Mouse (Mus musculus): ENCODE measurements at regions not wholly inside any gene's neighbourhood (a gene's known extent, or its start where the extent isn't known, plus 50 kb on each side); places are given as distances from the start of the nearest gene placed in this dataset.

DNA sequence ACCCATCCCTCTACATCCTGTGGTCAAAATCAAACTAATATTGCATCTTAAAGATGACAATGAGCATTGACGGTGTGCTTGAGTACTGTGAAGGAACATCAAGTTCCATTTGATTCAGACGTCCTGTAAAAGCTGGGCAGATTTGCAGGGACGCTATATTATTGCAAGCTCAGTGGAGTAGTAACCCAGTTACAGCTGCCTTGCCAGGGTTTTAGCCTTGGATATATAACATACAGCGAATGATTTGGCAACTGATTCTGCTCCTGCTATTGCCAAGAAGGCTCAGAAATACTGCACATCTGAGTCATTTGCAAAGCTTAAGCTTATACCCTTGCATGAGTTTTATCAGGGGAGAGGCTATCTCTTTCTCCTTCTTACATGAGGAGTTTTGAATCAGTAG lies 262.4 kb upstream of the Apob start:
- H3K4me1 ChIP-seq = no peaks in the 10 kb centered on the region
- no peaks in the 10 kb centered on the region for H3K27me3 ChIP-seq (replicated peaks)
- no peaks in the 10 kb centered on the region; the same call in 1 of the 2 replicates for H3K9me3 ChIP-seq
- no peaks in the 10 kb centered on the region for H3K36me3 ChIP-seq (replicated peaks; ENCODE audit: low read length)
- no peak for TF ChIP-seq FLI1 (IDR thresholded peaks at IDR 0.05; ENCODE audit: low read length)
- H3K4me3 ChIP-seq (replicated peaks) = no peak overlapping the region

DNA sequence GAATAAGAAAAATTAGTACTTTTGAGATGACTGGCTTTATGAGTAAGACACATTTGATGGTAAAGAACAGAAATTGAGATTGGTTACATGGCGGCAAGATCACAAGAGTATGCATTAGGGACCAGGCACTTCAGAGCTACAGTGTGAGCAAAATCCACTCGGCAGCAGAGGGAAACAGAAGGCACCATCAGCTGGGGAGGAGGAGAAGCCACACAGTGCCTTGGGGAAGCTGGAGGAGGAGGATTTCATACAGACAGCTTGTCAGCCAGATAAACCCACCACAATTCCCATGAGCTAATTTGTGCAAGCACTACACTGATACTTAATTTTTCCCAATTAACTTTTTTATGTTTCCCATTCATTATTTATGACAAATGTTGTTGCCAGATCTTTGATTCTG lies 258.9 kb upstream of the Apob start:
- Histone ChIP-seq H3K27me3 (replicated peaks) (no peaks in the 10 kb centered on the region), H3K4me1 (no peaks in the 10 kb centered on the region), H3K4me3 (replicated peaks) (no peak overlapping the region), H3K36me3 (replicated peaks; ENCODE audit: low read length) (no peaks in the 10 kb centered on the region), H3K9me3 (no peaks in the 10 kb centered on the region; the same call in 1 of the 2 replicates)
- TF ChIP-seq GATA1 (IDR thresholded peaks at IDR 0.05; ENCODE audit: borderline replicate concordance, low read length) (no peak), FLI1 (IDR thresholded peaks at IDR 0.05; ENCODE audit: low read length) (no peak)

DNA sequence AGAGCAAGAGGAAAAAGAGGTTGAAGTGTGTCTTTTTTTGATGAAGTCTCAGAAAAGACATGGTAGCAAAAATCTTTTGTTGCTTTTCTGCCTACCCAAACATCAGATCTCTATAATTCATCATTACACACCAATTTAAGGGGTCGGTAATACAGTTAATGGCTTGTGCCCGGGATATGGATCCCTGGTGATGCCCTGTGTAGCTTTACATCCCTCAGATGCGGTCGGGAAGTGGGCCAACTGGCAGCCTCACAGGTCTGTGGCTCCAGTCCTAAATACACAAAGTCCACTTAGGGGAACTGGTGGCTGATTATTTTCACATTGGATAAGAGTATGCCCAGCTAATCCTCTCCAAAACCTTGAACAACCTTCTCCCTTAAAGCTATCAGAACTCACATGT lies 258.4 kb upstream of the Apob start:
- Histone ChIP-seq H3K27me3 (replicated peaks) (no peaks in the 10 kb centered on the region), H3K9me3 (no peaks in the 10 kb centered on the region; the same call in 1 of the 2 replicates), H3K4me1 (no peaks in the 10 kb centered on the region), H3K36me3 (replicated peaks; ENCODE audit: low read length) (no peaks in the 10 kb centered on the region), H3K4me3 (replicated peaks) (no peak overlapping the region)
- TF ChIP-seq GATA1 (IDR thresholded peaks at IDR 0.05; ENCODE audit: borderline replicate concordance, low read length) (no peak), FLI1 (IDR thresholded peaks at IDR 0.05; ENCODE audit: low read length) (no peak)

DNA sequence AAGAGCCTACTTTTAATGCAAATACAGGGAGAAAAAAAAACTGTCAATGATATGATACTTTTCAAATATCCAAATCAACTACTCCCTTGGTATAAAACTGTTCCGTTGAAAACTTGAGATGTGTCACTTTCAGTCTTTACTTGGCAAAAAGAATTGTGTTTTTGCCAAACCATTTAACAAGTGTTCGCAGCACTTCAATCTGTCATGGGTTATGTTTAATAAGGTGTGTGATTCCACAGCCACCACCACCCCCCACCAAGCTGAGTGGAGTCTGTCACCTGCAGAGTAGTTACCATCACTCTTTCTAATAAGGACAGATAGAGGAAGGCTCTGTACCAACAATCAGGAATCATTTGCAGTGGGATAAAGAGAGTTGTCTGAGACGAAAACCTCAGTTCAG lies 252.5 kb upstream of the Apob start:
- no peaks in the 10 kb centered on the region for H3K4me1 ChIP-seq
- H3K9me3 ChIP-seq = no peaks in the 10 kb centered on the region
- no peak overlapping the region for H3K4me3 ChIP-seq (replicated peaks)
- no peaks in the 10 kb centered on the region for H3K27me3 ChIP-seq (replicated peaks)
- H3K36me3 ChIP-seq (replicated peaks; ENCODE audit: low read length) = no peaks in the 10 kb centered on the region
- TF ChIP-seq FLI1 (IDR thresholded peaks at IDR 0.05; ENCODE audit: low read length) (no peak), GATA1 (IDR thresholded peaks at IDR 0.05; ENCODE audit: borderline replicate concordance, low read length) (no peak)

DNA sequence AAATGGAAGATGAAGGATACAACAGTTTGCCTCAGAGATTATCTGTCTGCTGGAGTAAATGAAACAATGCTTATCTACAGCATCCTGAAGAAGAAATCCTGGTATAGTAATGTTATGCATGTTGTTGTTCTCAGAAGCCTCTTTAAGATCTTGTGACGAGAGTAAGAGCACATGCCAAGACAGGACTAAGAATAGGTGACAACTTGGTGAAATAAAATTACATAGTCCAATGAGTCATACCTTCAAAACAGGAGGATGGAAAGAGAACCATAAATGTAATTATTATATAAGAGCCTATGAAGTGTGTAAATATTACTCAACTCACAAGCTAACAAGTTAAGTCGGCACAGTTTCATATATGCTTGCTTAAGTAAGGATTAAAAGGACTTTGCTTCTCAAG lies 239.4 kb upstream of the Apob start:
- Histone ChIP-seq H3K4me1 (no peaks in the 10 kb centered on the region), H3K4me3 (replicated peaks) (no peak overlapping the region), H3K9me3 (no peaks in the 10 kb centered on the region), H3K27me3 (replicated peaks) (no peaks in the 10 kb centered on the region), H3K36me3 (replicated peaks; ENCODE audit: low read length) (no peaks in the 10 kb centered on the region)
- no peak for TF ChIP-seq FLI1 (IDR thresholded peaks at IDR 0.05; ENCODE audit: low read length)
- no peak for TF ChIP-seq GATA1 (IDR thresholded peaks at IDR 0.05; ENCODE audit: borderline replicate concordance, low read length)

GRCm38 (mm10) chr12:7738629-7739351 lies 238.7 kb upstream of the Apob start:
- Histone ChIP-seq H3K36me3 (replicated peaks; ENCODE audit: low read length) (no peaks in the 10 kb centered on the region), H3K9me3 (no peaks in the 10 kb centered on the region), H3K27me3 (replicated peaks) (no peaks in the 10 kb centered on the region), H3K4me3 (replicated peaks) (no peak overlapping the region), H3K4me1 (no peaks in the 10 kb centered on the region)
- TF ChIP-seq GATA1 (IDR thresholded peaks at IDR 0.05; ENCODE audit: borderline replicate concordance, low read length) = no peak
- no peak for TF ChIP-seq FLI1 (IDR thresholded peaks at IDR 0.05; ENCODE audit: low read length)

DNA sequence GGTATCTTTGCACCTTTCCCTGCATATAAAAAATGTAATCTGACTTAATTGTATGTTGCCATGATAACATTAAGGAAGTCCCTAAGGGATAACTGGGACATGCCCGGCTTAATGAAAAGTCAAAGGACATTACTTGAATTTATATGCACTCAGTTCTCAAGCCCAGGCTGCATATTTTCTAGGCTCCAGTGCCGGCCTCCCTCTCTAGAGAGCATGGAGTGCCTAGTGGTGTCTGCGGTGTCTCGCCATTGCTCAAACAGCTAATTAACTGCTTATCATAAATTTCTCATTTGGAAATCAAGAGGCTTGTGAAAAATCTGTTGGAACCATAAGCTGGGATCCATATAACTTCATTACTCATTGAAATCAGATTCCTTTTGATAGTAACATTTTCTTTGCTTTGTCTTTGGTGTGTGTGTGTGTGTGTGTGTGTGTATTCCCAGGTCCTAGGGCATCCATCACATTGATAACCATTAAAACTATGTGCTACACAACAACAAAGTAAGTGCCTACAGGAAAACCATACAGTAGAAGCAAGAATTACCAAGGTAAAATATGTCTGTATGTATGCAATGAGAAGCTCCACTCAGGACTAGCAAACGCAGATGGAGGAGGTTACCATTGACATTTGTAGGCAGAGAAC lies 238.0 kb upstream of the Apob start:
- Histone ChIP-seq H3K36me3 (replicated peaks; ENCODE audit: low read length) (no peaks in the 10 kb centered on the region), H3K9me3 (no peaks in the 10 kb centered on the region), H3K4me1 (no peaks in the 10 kb centered on the region), H3K4me3 (replicated peaks) (no peak overlapping the region), H3K27me3 (replicated peaks) (no peaks in the 10 kb centered on the region)
- no peak for TF ChIP-seq GATA1 (IDR thresholded peaks at IDR 0.05; ENCODE audit: borderline replicate concordance, low read length)
- TF ChIP-seq FLI1 (IDR thresholded peaks at IDR 0.05; ENCODE audit: low read length) = no peak

DNA sequence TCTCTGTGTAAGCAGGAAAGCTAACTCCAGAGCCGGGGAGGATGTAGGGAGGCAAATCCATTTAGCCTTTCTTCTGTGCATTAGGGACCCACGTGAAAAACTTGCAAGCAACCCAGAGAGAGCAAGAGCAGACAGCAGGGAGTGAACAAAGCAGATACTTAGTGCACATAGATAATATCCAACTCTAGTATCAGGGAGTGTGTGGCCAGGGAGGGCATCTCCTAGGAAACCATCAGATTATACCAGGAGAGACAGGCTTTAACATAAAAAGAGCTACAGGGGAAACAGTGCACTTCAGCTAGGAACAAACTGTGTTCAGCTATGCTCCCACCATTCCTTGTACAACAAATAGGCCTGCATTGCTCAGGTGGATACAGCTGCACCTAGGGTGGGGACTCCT lies 230.7 kb upstream of the Apob start:
- Histone ChIP-seq H3K36me3 (replicated peaks; ENCODE audit: low read length) (no peaks in the 10 kb centered on the region), H3K9me3 (0 out of 2 replicates have a peak, but pooled peaks cover 3% of the 10 kb centered on the region), H3K4me1 (no peaks in the 10 kb centered on the region), H3K4me3 (replicated peaks) (no peak overlapping the region), H3K27me3 (replicated peaks) (no peaks in the 10 kb centered on the region)
- TF ChIP-seq GATA1 (IDR thresholded peaks at IDR 0.05; ENCODE audit: borderline replicate concordance, low read length) (no peak), FLI1 (IDR thresholded peaks at IDR 0.05; ENCODE audit: low read length) (no peak)

GRCm38 (mm10) chr12:7749319-7750238 lies 227.9 kb upstream of the Apob start:
- no peak overlapping the region for H3K4me3 ChIP-seq (replicated peaks)
- H3K27me3 ChIP-seq (replicated peaks) = no peaks in the 10 kb centered on the region
- no peak for TF ChIP-seq GATA1 (IDR thresholded peaks at IDR 0.05; ENCODE audit: borderline replicate concordance, low read length)
- no peak for TF ChIP-seq FLI1 (IDR thresholded peaks at IDR 0.05; ENCODE audit: low read length)
- H3K9me3 ChIP-seq = peaks cover 16% of the 10 kb centered on the region; the same call in 1 of the 2 replicates
- no peaks in the 10 kb centered on the region for H3K36me3 ChIP-seq (replicated peaks; ENCODE audit: low read length)
- no peaks in the 10 kb centered on the region for H3K4me1 ChIP-seq

Data from megakaryocyte, embryonic 14.5 days (primary cell).